Mouse (Mus musculus) spleen, adult 18-20 months (tissue): Measurements from ENCODE around the gene Tnfrsf13c.
"Not testable (repeated sequence)": the region's sequence is repeated elsewhere in the genome, so short reads cannot be mapped to it uniquely, and the experiment has no call there.

Experiments
- DNase-seq, 2 experiments: peaks; one replicate each; pipeline ENCODE4 v3.0.0; 2022; ENCODE audit warnings: mixed read lengths in 2 of 2

Gene Tnfrsf13c

GRCm38 (mm10) chr15:82223657-82224601, at the start of gene Tnfrsf13c:
Gene Tnfrsf13c, minus strand, starts transcription at chr15:82224369.
- peak; percentile 88 to 91 for DNase-seq

GRCm38 (mm10) chr15:82272295-82272694, 48.1 kb upstream of the Tnfrsf13c start:
- DNase-seq = no peak

- DNase-seq = peak; percentile 23 to 61
Measured at GRCm38 (mm10) chr15:82271201-82271600, 47.0 kb upstream of the Tnfrsf13c start.

GRCm38 (mm10) chr15:82268783-82269182, 44.6 kb upstream of the Tnfrsf13c start:
- no peak for DNase-seq

- DNase-seq = no peak
Measured at GRCm38 (mm10) chr15:82268185-82268584, 44.0 kb upstream of the Tnfrsf13c start.

GRCm38 (mm10) chr15:82266356-82266755, 42.2 kb upstream of the Tnfrsf13c start:
- peak in 1 of 2 experiments; percentile 69 for DNase-seq

GRCm38 (mm10) chr15:82259510-82259909, 35.3 kb upstream of the Tnfrsf13c start:
- DNase-seq = peak; percentile 39 to 80

- DNase-seq = no peak
Measured at GRCm38 (mm10) chr15:82255944-82256383, 31.8 kb upstream of the Tnfrsf13c start.

- no peak for DNase-seq
Measured at GRCm38 (mm10) chr15:82255248-82255647, 31.1 kb upstream of the Tnfrsf13c start.

GRCm38 (mm10) chr15:82252097-82252496, 27.9 kb upstream of the Tnfrsf13c start, which contains the start of gene 1500009C09Rik:
Gene 1500009C09Rik, plus strand, starts transcription at chr15:82252397.
- no peak for DNase-seq

GRCm38 (mm10) chr15:82251579-82251978, 27.4 kb upstream of the Tnfrsf13c start:
- DNase-seq = no peak

GRCm38 (mm10) chr15:82247131-82247776, 23.1 kb upstream of the Tnfrsf13c start:
- DNase-seq = no peak

GRCm38 (mm10) chr15:82244805-82245161, 20.6 kb upstream of the Tnfrsf13c start:
- DNase-seq = not testable (repeated sequence)

- DNase-seq = peak; percentile 78 to 92
Measured at GRCm38 (mm10) chr15:82244115-82244804, 20.1 kb upstream of the Tnfrsf13c start, which contains the start of gene Cenpm. Gene Cenpm, minus strand, starts transcription at chr15:82244748.

- no peak for DNase-seq
Measured at GRCm38 (mm10) chr15:82243742-82244114, 19.6 kb upstream of the Tnfrsf13c start.

- DNase-seq = no peak
Measured at GRCm38 (mm10) chr15:82243311-82243710, 19.1 kb upstream of the Tnfrsf13c start.

GRCm38 (mm10) chr15:82236565-82236964, 12.4 kb upstream of the Tnfrsf13c start:
- DNase-seq = peak; percentile 79 to 90

GRCm38 (mm10) chr15:82235661-82236060, 11.5 kb upstream of the Tnfrsf13c start:
- peak in 1 of 2 experiments; percentile 30 for DNase-seq

- DNase-seq = peak; percentile 56 to 65
Measured at GRCm38 (mm10) chr15:82232651-82233050, 8.5 kb upstream of the Tnfrsf13c start.

- peak in 1 of 2 experiments; percentile 32 for DNase-seq
Measured at GRCm38 (mm10) chr15:82231591-82232378, 7.6 kb upstream of the Tnfrsf13c start.

GRCm38 (mm10) chr15:82231100-82231499, 6.9 kb upstream of the Tnfrsf13c start:
- DNase-seq = no peak

GRCm38 (mm10) chr15:82230098-82230611, 6.0 kb upstream of the Tnfrsf13c start:
- no peak for DNase-seq
